Mouse (Mus musculus): Measurements from ENCODE around the gene 1700010B08Rik.

DNA sequence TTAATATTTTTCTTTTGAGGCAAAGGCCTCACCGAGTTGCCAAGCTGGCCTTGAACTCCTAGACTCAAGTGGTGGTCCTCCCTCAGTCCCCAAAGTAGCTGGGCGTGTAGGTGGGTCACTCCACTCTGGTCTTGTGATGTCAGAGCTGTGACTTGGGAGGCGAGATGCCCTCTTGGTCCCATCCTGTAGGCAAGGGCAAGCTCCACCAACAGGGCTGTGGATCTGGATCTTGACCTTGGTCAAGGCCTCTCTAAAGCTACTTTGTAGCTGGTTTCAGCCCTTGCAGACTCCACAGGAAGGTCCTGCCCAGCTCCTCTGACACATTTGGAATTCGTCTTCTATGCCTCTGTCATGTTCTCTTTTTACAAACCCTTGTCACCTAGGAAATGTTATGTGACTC, 6.6 kb downstream of the 1700010B08Rik start:
- TF ChIP-seq CTCF (IDR thresholded peaks at IDR 0.05; ENCODE audit: control insufficient read depth, insufficient read depth, insufficient replicate concordance, low read depth, low read length) (no peak), POLR2A (IDR thresholded peaks at IDR 0.05; ENCODE audit: control insufficient read depth, low read depth, low read length) (peak; percentile 59; the same call in 1 of the 2 replicates)

Data from testis, adult 2 months (tissue).